Mouse (Mus musculus): ENCODE results near the gene Shtn1. TPM values are rescaled to one million over a fixed set of nuclear protein-coding genes. Genes with fewer than 3 reads are reported as not detected.

Shtn1 gene
- polyA plus RNA-seq, 1 experiment from 2014 or later, result 2.0 TPM

GRCm38 (mm10) chr19:58952236-58952635 lies 123.7 kb downstream of the Shtn1 start:
- no peak overlapping the region for H3K27ac ChIP-seq
- peaks cover 35% of the 10 kb centered on the region for H3K27me3 ChIP-seq
- no peak overlapping the region for H3K4me3 ChIP-seq
- ATAC-seq (ENCODE audit: low FRiP score, low read depth), result no peak
- H3K4me1 ChIP-seq, result no peaks in the 10 kb centered on the region; the same call in 1 of the 2 replicates
- no peaks in the 10 kb centered on the region for H3K36me3 ChIP-seq
- no peaks in the 10 kb centered on the region for H3K9me3 ChIP-seq
- H3K4me2 ChIP-seq (replicated peaks), result no peak overlapping the region
- H3K9ac ChIP-seq, result no peak overlapping the region
- WGBS, result 65% methylated on average over 12 of the region's 13 CpGs

- Histone ChIP-seq H3K4me2 (replicated peaks) (no peak overlapping the region), H3K9me3 (no peaks in the 10 kb centered on the region), H3K4me1 (no peaks in the 10 kb centered on the region; the same call in 1 of the 2 replicates), H3K27ac (no peak overlapping the region), H3K27me3 (peaks cover 35% of the 10 kb centered on the region), H3K4me3 (no peak overlapping the region), H3K9ac (no peak overlapping the region), H3K36me3 (no peaks in the 10 kb centered on the region)
- 66% methylated on average over 3 of the region's 3 CpGs for WGBS
- ATAC-seq (ENCODE audit: low FRiP score, low read depth), result no peak
Measured at GRCm38 (mm10) chr19:58951521-58951920, 124.4 kb downstream of the Shtn1 start.

DNA sequence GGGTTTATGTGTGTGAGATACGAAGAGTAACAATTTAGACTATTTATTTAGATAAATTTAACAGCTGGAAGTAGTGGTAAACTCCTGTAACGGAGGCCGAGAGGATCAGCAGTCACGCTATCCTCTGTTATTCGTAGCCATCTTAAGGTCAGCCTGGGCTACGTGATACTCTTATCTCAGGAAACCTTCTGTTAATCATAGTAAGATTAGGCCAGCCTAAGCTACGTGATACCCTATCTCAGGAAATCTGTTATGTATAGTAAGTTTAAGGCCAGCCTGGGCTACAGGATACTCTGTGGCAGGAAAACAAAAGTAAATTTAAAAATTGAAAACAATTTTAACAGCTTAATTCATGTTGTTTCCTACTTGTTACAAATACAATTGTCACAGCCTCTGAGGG lies 129.9 kb downstream of the Shtn1 start:
- H3K4me1 ChIP-seq, result peaks cover 13% of the 10 kb centered on the region
- WGBS, result 86% methylated on average over 7 of the region's 7 CpGs

GRCm38 (mm10) chr19:58942841-58943828 lies 132.8 kb downstream of the Shtn1 start, which contains the start of the genes Eno4 and Hspa12a:
Gene Eno4, plus strand, starts transcription at chr19:58943425.
Gene Hspa12a, minus strand, starts transcription at chr19:58943654.
- peak within 1 kb of the TSS; percentile 88 for H3K4me2 ChIP-seq (replicated peaks)
- H3K9ac ChIP-seq, result peak within 1 kb of the TSS; percentile 82
- H3K4me3 ChIP-seq, result peak within 1 kb of the TSS; percentile 68
- H3K27ac ChIP-seq, result peak within 1 kb of the TSS; percentile 70; the same call in 1 of the 2 replicates
- peaks cover 13% of the 10 kb centered on the region for H3K4me1 ChIP-seq
- peak; percentile 98 for ATAC-seq (ENCODE audit: low FRiP score, low read depth)
- H3K9me3 ChIP-seq, result no peaks in the 10 kb centered on the region
- peaks cover 5% of the 10 kb centered on the region; the same call in 1 of the 2 replicates for H3K27me3 ChIP-seq
- H3K36me3 ChIP-seq, result no peaks in the 10 kb centered on the region
- WGBS, result under 1% methylated on average over 65 of the region's 65 CpGs

More for the DNA sequence above, 129.9 kb downstream of the Shtn1 start:
- Histone ChIP-seq H3K4me3 (no peak overlapping the region), H3K4me2 (replicated peaks) (no peak overlapping the region), H3K27ac (no peak overlapping the region), H3K27me3 (peaks cover 6% of the 10 kb centered on the region; the same call in 1 of the 2 replicates), H3K9ac (no peak overlapping the region), H3K9me3 (no peaks in the 10 kb centered on the region), H3K36me3 (no peaks in the 10 kb centered on the region)
- ATAC-seq (ENCODE audit: low FRiP score, low read depth), result no peak

- Histone ChIP-seq H3K9ac (no peak overlapping the region), H3K4me1 (peaks cover 28% of the 10 kb centered on the region), H3K9me3 (no peaks in the 10 kb centered on the region), H3K36me3 (no peaks in the 10 kb centered on the region), H3K4me2 (replicated peaks) (no peak overlapping the region), H3K27me3 (peaks cover 53% of the 10 kb centered on the region), H3K27ac (no peak overlapping the region), H3K4me3 (no peak overlapping the region)
- WGBS, result 7% methylated on average over 4 of the region's 4 CpGs
- no peak for ATAC-seq (ENCODE audit: low FRiP score, low read depth)
Measured at GRCm38 (mm10) chr19:58933062-58933461, 142.8 kb downstream of the Shtn1 start.

DNA sequence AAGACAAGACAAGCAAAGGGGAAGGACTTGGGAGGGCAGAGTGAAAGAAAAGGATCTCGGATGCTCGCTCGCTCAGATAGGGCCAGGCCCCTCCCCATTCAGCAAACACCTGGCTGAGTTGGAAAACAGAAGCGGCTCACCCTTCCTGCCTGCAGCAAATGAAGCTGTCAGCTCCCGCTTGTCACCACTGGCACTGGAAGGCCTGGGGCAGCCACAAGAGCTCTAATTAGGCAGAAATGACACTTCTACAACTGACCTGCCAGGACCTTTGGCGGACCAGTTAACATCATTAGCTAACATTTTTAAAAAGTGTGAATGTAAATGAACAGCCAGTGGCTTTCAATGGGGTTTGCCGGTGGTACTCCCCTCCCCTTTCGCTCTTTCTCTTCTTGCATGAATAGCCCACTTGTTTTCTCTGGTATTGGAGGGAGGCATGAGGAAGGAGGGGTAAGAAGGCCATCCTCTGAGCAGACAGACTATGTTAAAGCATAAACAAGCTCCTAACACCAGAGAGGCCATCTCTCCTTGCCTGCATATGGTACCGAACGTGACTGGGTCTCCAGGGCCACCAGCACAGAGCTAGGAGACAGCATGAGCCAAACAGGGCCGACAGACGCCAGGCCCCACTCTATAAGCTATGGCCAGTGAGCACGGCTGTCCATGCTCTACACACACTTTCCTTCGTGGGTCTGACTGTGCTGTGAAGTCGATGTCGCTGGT lies 144.7 kb downstream of the Shtn1 start:
- 25% methylated on average over 16 of the region's 16 CpGs for WGBS
- Histone ChIP-seq H3K4me3 (no peak overlapping the region), H3K9me3 (no peaks in the 10 kb centered on the region), H3K36me3 (no peaks in the 10 kb centered on the region), H3K4me1 (peaks cover 21% of the 10 kb centered on the region), H3K4me2 (replicated peaks) (peak overlapping the region; percentile 12; the same call in 1 of the 2 replicates), H3K9ac (no peak overlapping the region), H3K27ac (no peak overlapping the region), H3K27me3 (peaks cover 55% of the 10 kb centered on the region)
- ATAC-seq (ENCODE audit: low FRiP score, low read depth), result no peak

Other genes with a start within 250 kb of the Shtn1 start
- 0.37 and 0.42 TPM in 2 replicates for gene Eno4, start 132.7 kb downstream of the Shtn1 start, polyA plus RNA-seq (2015; fragmentation: Nextera tagmentation; extraction: Ambion mirVana)
- 5.0 TPM in 2 replicates for gene Hspa12a, start 132.4 kb downstream of the Shtn1 start, polyA plus RNA-seq (2015; fragmentation: Nextera tagmentation; extraction: Ambion mirVana)
- 0.14 TPM in 1 of 2 replicates, not detected in the other for gene Vax1, start 94.0 kb upstream of the Shtn1 start, polyA plus RNA-seq (2015; fragmentation: Nextera tagmentation; extraction: Ambion mirVana)
- 0.04 TPM in 1 of 2 replicates, not detected in the other for gene Kcnk18, start 143.1 kb upstream of the Shtn1 start, polyA plus RNA-seq (2015; fragmentation: Nextera tagmentation; extraction: Ambion mirVana)
- gene Slc18a2, start 184.8 kb upstream of the Shtn1 start, polyA plus RNA-seq (2015; fragmentation: Nextera tagmentation; extraction: Ambion mirVana), result 8.5 and 9.1 TPM in 2 replicates
- gene Rps12-ps3, start 246.2 kb upstream of the Shtn1 start, polyA plus RNA-seq (2015; fragmentation: Nextera tagmentation; extraction: Ambion mirVana), result 13.8 and 22.6 TPM in 2 replicates

Data from limb, embryonic 13.5 days (tissue).